Mouse (Mus musculus) cerebellum, adult 2 months (tissue): ENCODE measurements at regions not wholly inside any gene's neighbourhood (a gene's known extent, or its start where the extent isn't known, plus 50 kb on each side); places are given as distances from the start of the nearest gene placed in this dataset.

Experiments used
- DNase-seq, 2 experiments: peaks; one replicate each; pipeline ENCODE4 v3.0.0; 2021
- H3K27ac ChIP-seq: fragments of 200-500 bp; 2 replicates; pipeline ENCODE4 v1.5.1; 2012; ENCODE audit warnings: low read length, control low read depth, inconsistent platforms; ENCODE audit not compliant: insufficient read depth
- H3K27me3 ChIP-seq: fragments of 200-500 bp; 2 replicates; pipeline ENCODE4 v1.6.1; 2012; ENCODE audit warnings: inconsistent platforms, mild to moderate bottlenecking, low read length, moderate library complexity; ENCODE audit not compliant: control insufficient read depth, insufficient read depth
- H3K4me1 ChIP-seq: fragments of 200-500 bp; 2 replicates; pipeline ENCODE4 v1.6.1; 2011; ENCODE audit warnings: low read length; ENCODE audit not compliant: control insufficient read depth, insufficient read depth
- H3K4me3 ChIP-seq: fragments of 200-500 bp; replicated peaks from 2 replicates; pipeline ENCODE3; 2011; ENCODE audit warnings: mild to moderate bottlenecking, low read depth, low read length, control low read depth; ENCODE audit not compliant: insufficient read depth
- CTCF ChIP-seq: fragments of 200-500 bp; IDR thresholded peaks from 2 replicates; pipeline ENCODE4 v1.5.1; 2011; ENCODE audit warnings: low read depth, mild to moderate bottlenecking, control low read depth, low read length, moderate library complexity, borderline replicate concordance; ENCODE audit not compliant: insufficient read depth
- POLR2A ChIP-seq: fragments of 200-500 bp; IDR thresholded peaks from 2 replicates; pipeline ENCODE4 v1.6.1; 2011; ENCODE audit warnings: low read length, control low read depth, borderline replicate concordance; ENCODE audit not compliant: insufficient read depth
- WGBS: fragments of 180-500 bp; shearing (Covaris S2); methylation state at CpG from one replicate; pipeline ENCODE4 v1.1.7; 2018; 5-methylcytosine and 5-hydroxymethylcytosine counted together

GRCm38 (mm10) chr10:45009676-45010075, 57.3 kb upstream of the Prep start:
- no peak overlapping the region for H3K4me3 ChIP-seq
- no peak overlapping the region for H3K27ac ChIP-seq
- no peaks in the 10 kb centered on the region for H3K4me1 ChIP-seq
- DNase-seq: no peak
- 13% methylated on average over 10 of the region's 10 CpGs for WGBS
- H3K27me3 ChIP-seq: no peaks in the 10 kb centered on the region
- TF ChIP-seq POLR2A (no peak), CTCF (no peak)

- TF ChIP-seq CTCF (no peak), POLR2A (no peak)
- no peaks in the 10 kb centered on the region for H3K27me3 ChIP-seq
- H3K27ac ChIP-seq: no peak overlapping the region
- H3K4me1 ChIP-seq: no peaks in the 10 kb centered on the region
- H3K4me3 ChIP-seq: no peak overlapping the region
- DNase-seq: no peak
- WGBS: 66% methylated on average over 1 of the region's 1 CpGs
Observed at GRCm38 (mm10) chr10:45009235-45009634, 57.8 kb upstream of the Prep start.

GRCm38 (mm10) chr10:45004037-45004653, 62.9 kb upstream of the Prep start:
- no peak for DNase-seq
- whole genome bisulfite sequencing: 60% methylated on average over 9 of the region's 9 CpGs
- Histone ChIP-seq H3K27ac (no peak overlapping the region), H3K4me3 (no peak overlapping the region), H3K27me3 (no peaks in the 10 kb centered on the region), H3K4me1 (no peaks in the 10 kb centered on the region)
- TF ChIP-seq POLR2A: no peak
- no peak for TF ChIP-seq CTCF

GRCm38 (mm10) chr10:45003344-45003681, 63.7 kb upstream of the Prep start:
- Histone ChIP-seq H3K4me1 (no peaks in the 10 kb centered on the region), H3K4me3 (no peak overlapping the region), H3K27ac (no peak overlapping the region), H3K27me3 (no peaks in the 10 kb centered on the region)
- no peak for TF ChIP-seq POLR2A
- no peak for TF ChIP-seq CTCF
- no peak for DNase-seq
- 20% methylated on average over 2 of the region's 2 CpGs for WGBS

- no peak overlapping the region for H3K27ac ChIP-seq
- H3K27me3 ChIP-seq: no peaks in the 10 kb centered on the region
- no peak for DNase-seq
- no peak overlapping the region for H3K4me3 ChIP-seq
- no peaks in the 10 kb centered on the region for H3K4me1 ChIP-seq
- WGBS: 67% methylated on average over 8 of the region's 8 CpGs
- no peak for TF ChIP-seq POLR2A
- no peak for TF ChIP-seq CTCF
Observed at GRCm38 (mm10) chr10:45002637-45003343, 64.2 kb upstream of the Prep start.

GRCm38 (mm10) chr10:45000873-45001859, 65.8 kb upstream of the Prep start:
- TF ChIP-seq POLR2A (no peak), CTCF (peak; percentile 28; the same call in 1 of the 2 replicates)
- Histone ChIP-seq H3K27ac (no peak overlapping the region), H3K27me3 (no peaks in the 10 kb centered on the region), H3K4me1 (no peaks in the 10 kb centered on the region), H3K4me3 (peak overlapping the region; percentile 36)
- DNase-seq: peak; percentile 22 to 24
- 44% methylated on average over 12 of the region's 12 CpGs for WGBS

GRCm38 (mm10) chr10:45000027-45000840, 66.8 kb upstream of the Prep start:
- H3K4me1 ChIP-seq: no peaks in the 10 kb centered on the region
- no peak for DNase-seq
- 7% methylated on average over 18 of the region's 18 CpGs for WGBS
- H3K4me3 ChIP-seq: peak overlapping the region; percentile 36
- no peak overlapping the region for H3K27ac ChIP-seq
- H3K27me3 ChIP-seq: no peaks in the 10 kb centered on the region
- TF ChIP-seq POLR2A (no peak), CTCF (no peak)
